Mouse (Mus musculus) ES-Bruce4 (cell line): ENCODE measurements around the gene Sbf1. TPM values are rescaled to one million over a fixed set of nuclear protein-coding genes. Genes with fewer than 3 reads are reported as not detected.

Source experiments
- H3K27ac ChIP-seq: 2 replicates; pipeline ENCODE4 v1.5.1; 2012; ENCODE audit warnings: low read length, inconsistent platforms; ENCODE audit not compliant: insufficient read depth
- H3K27me3 ChIP-seq: 2 replicates; pipeline ENCODE4 v1.6.1; 2012; ENCODE audit warnings: mild to moderate bottlenecking, low read length, inconsistent platforms; ENCODE audit not compliant: control insufficient read depth, poor library complexity, insufficient read depth, severe bottlenecking
- H3K36me3 ChIP-seq: 2 replicates; pipeline ENCODE4 v1.6.1; 2012; ENCODE audit warnings: inconsistent platforms, mild to moderate bottlenecking, low read length, moderate library complexity; ENCODE audit not compliant: control insufficient read depth, poor library complexity, insufficient read depth, severe bottlenecking
- H3K4me1 ChIP-seq: one replicate; pipeline ENCODE4 v1.8.1; 2011; ENCODE audit warnings: low read length; ENCODE audit not compliant: control insufficient read depth, insufficient read depth
- H3K4me3 ChIP-seq: 2 replicates; pipeline ENCODE4 v1.5.1; 2011; ENCODE audit warnings: low read depth, mild to moderate bottlenecking, low read length
- H3K9ac ChIP-seq: 2 replicates; pipeline ENCODE4 v1.6.1; 2012; ENCODE audit warnings: low read depth, mild to moderate bottlenecking, inconsistent platforms; ENCODE audit not compliant: poor library complexity, severe bottlenecking
- H3K9me3 ChIP-seq: replicated peaks from 2 replicates; pipeline ENCODE4 v1.6.1; 2012; ENCODE audit warnings: mild to moderate bottlenecking, low read length, inconsistent platforms; ENCODE audit not compliant: control insufficient read depth, poor library complexity, insufficient read depth, severe bottlenecking
- CTCF ChIP-seq: IDR thresholded peaks from one replicate; pipeline ENCODE4 v1.8.1; 2011; ENCODE audit warnings: low read depth, low read length
- EP300 ChIP-seq: IDR thresholded peaks from 2 replicates; pipeline ENCODE4 v1.6.1; 2011; ENCODE audit warnings: low read depth, low read length; ENCODE audit not compliant: insufficient read depth
- POLR2A ChIP-seq: IDR thresholded peaks from one replicate; pipeline ENCODE4 v1.8.1; 2011; ENCODE audit warnings: low read length; ENCODE audit not compliant: insufficient read depth
- polyA plus RNA-seq: library from polyadenylated mRNA; stranded (reverse); fragments of >200 nt; gene quantifications from 2 replicates; pipeline ENCODE4 v1.2.4, GENCODE M21; 2011; ENCODE audit warnings: low read depth; ENCODE audit not compliant: missing spikeins, insufficient read depth, insufficient read length

Sbf1 gene
- polyA plus RNA-seq, 1 experiment: 51.5 TPM

- Histone ChIP-seq H3K4me3 (no peak overlapping the region), H3K9ac (no peak overlapping the region), H3K36me3 (no peaks in the 10 kb centered on the region), H3K4me1 (no peaks in the 10 kb centered on the region), H3K9me3 (no peaks in the 10 kb centered on the region), H3K27ac (no peak overlapping the region), H3K27me3 (no peaks in the 10 kb centered on the region)
- TF ChIP-seq EP300 (no peak), CTCF (no peak), POLR2A (no peak)
Measured at GRCm38 (mm10) chr15:89249063-89249462, 66.0 kb downstream of the Sbf1 start.

GRCm38 (mm10) chr15:89241025-89241424 lies 74.1 kb downstream of the Sbf1 start:
- no peaks in the 10 kb centered on the region for H3K9me3 ChIP-seq
- H3K27me3 ChIP-seq: no peaks in the 10 kb centered on the region
- H3K36me3 ChIP-seq: no peaks in the 10 kb centered on the region
- no peaks in the 10 kb centered on the region for H3K4me1 ChIP-seq
- no peak overlapping the region for H3K4me3 ChIP-seq
- no peak for TF ChIP-seq EP300
- TF ChIP-seq CTCF: no peak
- no peak for TF ChIP-seq POLR2A
- no peak overlapping the region for H3K27ac ChIP-seq
- no peak overlapping the region for H3K9ac ChIP-seq

GRCm38 (mm10) chr15:89239751-89240392 lies 75.2 kb downstream of the Sbf1 start:
- H3K4me1 ChIP-seq: no peaks in the 10 kb centered on the region
- H3K4me3 ChIP-seq: no peak overlapping the region
- H3K9ac ChIP-seq: no peak overlapping the region
- TF ChIP-seq POLR2A (no peak), CTCF (no peak), EP300 (no peak)
- no peaks in the 10 kb centered on the region for H3K36me3 ChIP-seq
- no peaks in the 10 kb centered on the region for H3K27me3 ChIP-seq
- no peaks in the 10 kb centered on the region for H3K9me3 ChIP-seq
- no peak overlapping the region for H3K27ac ChIP-seq

Other genes starting within 250 kb of the Sbf1 start
- 19.7 and 21.6 TPM in 2 replicates for gene Trabd, start 240.2 kb downstream of the Sbf1 start, polyA plus RNA-seq
- gene Selenoo, start 226.2 kb downstream of the Sbf1 start, polyA plus RNA-seq: 9.2 and 9.4 TPM in 2 replicates
- 21.1 and 26.9 TPM in 2 replicates for gene Tubgcp6, start 192.2 kb downstream of the Sbf1 start, polyA plus RNA-seq
- gene Hdac10, start 186.6 kb downstream of the Sbf1 start, polyA plus RNA-seq: 4.6 and 4.8 TPM in 2 replicates
- gene Mapk12, start 174.6 kb downstream of the Sbf1 start, polyA plus RNA-seq: 33.2 and 38.2 TPM in 2 replicates
- 9.1 and 9.3 TPM in 2 replicates for gene Mapk11, start 165.7 kb downstream of the Sbf1 start, polyA plus RNA-seq
- gene Plxnb2, start 134.5 kb downstream of the Sbf1 start, polyA plus RNA-seq: 86.1 and 96.7 TPM in 2 replicates
- gene Dennd6b, start 118.8 kb downstream of the Sbf1 start, polyA plus RNA-seq: 9.1 and 10.0 TPM in 2 replicates
- 13.3 and 14.3 TPM in 2 replicates for gene Ppp6r2, start 103.8 kb downstream of the Sbf1 start, polyA plus RNA-seq
- gene Adm2, start 7.4 kb upstream of the Sbf1 start, polyA plus RNA-seq: 1.1 TPM in 1 of 2 replicates, not detected in the other
- gene Miox, start 19.1 kb upstream of the Sbf1 start, polyA plus RNA-seq: not detected in 2 replicates
- 41.4 and 42.1 TPM in 2 replicates for gene Lmf2, start 40.3 kb upstream of the Sbf1 start, polyA plus RNA-seq
- gene Ncaph2, start 40.4 kb upstream of the Sbf1 start, polyA plus RNA-seq: 164 and 173 TPM in 2 replicates
- 11.0 and 12.0 TPM in 2 replicates for gene Sco2, start 58.5 kb upstream of the Sbf1 start, polyA plus RNA-seq
- gene Tymp, start 61.7 kb upstream of the Sbf1 start, polyA plus RNA-seq: not detected in 2 replicates
- gene Odf3b, start 64.0 kb upstream of the Sbf1 start, polyA plus RNA-seq: 1.4 and 2.6 TPM in 2 replicates
- not detected in 2 replicates for gene Klhdc7b, start 69.6 kb upstream of the Sbf1 start, polyA plus RNA-seq
- gene Syce3, start 95.2 kb upstream of the Sbf1 start, polyA plus RNA-seq: not detected in 2 replicates
- gene Cpt1b, start 110.6 kb upstream of the Sbf1 start, polyA plus RNA-seq: 4.9 and 6.1 TPM in 2 replicates
- 2.1 and 3.2 TPM in 2 replicates for gene C730034F03Rik, start 114.3 kb upstream of the Sbf1 start, polyA plus RNA-seq
- not detected in 2 replicates for gene Gm44502, start 114.4 kb upstream of the Sbf1 start, polyA plus RNA-seq
- gene Chkb, start 114.6 kb upstream of the Sbf1 start, polyA plus RNA-seq: 41.3 and 45.7 TPM in 2 replicates
- 4.2 and 4.9 TPM in 2 replicates for gene Mapk8ip2, start 138.6 kb upstream of the Sbf1 start, polyA plus RNA-seq
- gene Arsa, start 162.1 kb upstream of the Sbf1 start, polyA plus RNA-seq: 17.9 and 24.9 TPM in 2 replicates
- 4.4 and 5.6 TPM in 2 replicates for gene Shank3, start 184.3 kb upstream of the Sbf1 start, polyA plus RNA-seq